Mouse (Mus musculus) urinary bladder, postnatal 14 days (tissue): ENCODE data around the gene Slc47a1.
"Not testable (repeated sequence)": the region's sequence is repeated elsewhere in the genome, so short reads cannot be mapped to it uniquely, and the experiment has no call there.

Experiments used
- DNase-seq: peaks from one replicate; pipeline ENCODE4 v3.0.0; 2021; ENCODE audit warnings: low spot score

The Slc47a1 gene

DNA sequence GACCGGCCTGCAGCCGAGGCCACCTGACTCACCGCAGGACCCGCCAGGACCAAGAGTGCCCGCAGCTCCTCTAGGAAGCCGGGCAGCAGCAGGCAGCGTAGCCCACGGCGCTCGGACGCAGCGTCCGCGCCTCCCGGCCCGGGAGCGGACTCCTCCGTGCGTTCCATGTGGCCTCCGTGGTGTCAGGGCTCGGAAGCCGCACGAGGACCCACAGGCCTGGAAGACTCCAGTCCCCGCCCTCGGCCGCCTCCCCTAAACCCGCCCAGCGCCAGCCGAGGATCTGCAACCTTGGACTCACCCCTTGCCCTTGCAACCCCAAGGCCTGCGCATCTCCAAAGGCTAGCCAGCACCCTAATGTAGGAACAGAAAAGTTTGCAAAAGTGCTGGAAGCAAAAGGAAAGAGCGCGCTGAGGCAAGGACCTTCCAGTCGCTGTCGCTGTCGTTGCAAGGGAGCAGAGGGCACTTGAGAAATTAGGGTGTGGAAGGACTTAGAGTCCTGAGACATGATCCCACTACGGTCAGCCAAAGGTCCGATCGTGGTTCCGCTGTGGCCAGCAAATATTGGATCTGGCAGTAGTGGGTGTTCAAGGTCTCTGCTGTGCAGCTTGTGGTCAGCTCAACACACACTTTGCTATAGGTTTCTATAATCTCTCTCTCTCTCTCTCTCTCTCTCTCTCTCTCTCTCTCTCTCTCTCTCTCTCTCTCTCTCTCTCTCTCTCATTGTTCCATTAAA, at the start of gene Slc47a1:
TSS of gene Slc47a1 (minus strand) at position 465 of the 733 bp plus-strand sequence.
- DNase-seq: peak; percentile 16

DNA sequence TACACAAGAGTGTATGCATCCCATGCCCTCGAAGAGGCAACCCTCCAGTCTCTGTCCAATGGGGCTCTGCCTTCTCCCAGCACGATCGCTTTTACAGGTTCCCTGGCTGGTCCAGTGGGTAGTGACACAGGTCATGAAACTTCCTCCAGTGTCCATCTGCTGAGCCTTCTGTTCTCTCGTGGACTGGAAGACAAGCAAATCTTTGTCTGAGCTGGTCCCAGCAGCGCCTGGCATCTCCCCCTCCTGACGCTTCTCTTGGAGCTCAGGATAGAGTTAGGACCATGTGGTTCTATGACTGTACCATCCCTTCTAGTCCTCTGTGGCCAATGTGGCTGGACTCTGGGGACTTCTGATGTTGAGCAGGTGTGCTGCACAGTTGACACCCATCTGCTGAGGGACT, 41.1 kb upstream of the Slc47a1 start:
- no peak for DNase-seq

DNA sequence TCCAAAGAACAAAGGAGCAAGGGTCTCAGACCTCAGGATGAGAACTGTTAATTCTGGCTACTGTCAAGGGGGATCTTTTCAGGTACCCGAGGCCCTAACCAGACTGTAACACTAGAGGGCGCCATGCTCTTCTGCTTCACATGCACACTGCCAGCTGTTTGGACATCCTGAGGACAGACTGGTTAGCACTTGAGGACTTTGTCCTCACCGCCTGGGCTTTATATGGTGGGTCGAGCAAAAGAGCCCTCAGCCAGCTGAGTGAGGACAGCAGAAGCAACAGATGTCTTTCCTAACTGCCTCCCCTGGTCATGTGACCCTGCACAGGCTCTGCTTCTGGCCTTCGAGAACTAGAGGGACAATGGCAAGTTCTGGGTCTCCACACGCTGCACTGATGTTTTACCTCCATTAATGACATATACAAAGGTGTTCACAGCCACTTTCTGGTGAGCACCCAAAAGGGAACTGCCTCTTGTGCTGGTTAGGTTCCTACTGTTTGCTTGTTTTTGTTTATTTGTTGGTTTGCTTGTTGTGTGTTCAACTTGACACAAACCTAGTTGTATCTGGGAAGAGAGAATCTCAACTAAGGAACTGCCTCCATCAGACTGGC, 39.9 kb upstream of the Slc47a1 start:
- peak; percentile 81 for DNase-seq

DNA sequence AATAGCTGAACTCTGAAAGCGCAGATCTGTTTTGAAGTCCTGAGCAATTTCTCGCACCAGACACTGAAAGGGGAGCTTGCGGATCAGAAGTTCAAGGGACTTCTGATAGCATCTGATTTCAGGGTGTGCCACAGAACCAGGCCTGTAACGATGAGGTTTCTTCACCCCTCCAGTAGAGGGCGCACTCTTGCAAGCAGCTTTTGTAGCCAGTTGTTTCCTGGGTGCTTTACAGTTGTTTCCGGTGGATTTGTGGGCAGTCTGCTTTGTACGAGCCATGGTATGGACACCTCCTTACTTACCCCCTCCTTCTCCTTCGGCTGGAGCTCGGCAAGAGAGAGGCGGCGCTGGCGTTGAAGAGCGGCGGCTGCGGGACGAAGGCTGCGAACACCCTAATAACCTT, 38.4 kb upstream of the Slc47a1 start:
- DNase-seq: peak; percentile 25

DNA sequence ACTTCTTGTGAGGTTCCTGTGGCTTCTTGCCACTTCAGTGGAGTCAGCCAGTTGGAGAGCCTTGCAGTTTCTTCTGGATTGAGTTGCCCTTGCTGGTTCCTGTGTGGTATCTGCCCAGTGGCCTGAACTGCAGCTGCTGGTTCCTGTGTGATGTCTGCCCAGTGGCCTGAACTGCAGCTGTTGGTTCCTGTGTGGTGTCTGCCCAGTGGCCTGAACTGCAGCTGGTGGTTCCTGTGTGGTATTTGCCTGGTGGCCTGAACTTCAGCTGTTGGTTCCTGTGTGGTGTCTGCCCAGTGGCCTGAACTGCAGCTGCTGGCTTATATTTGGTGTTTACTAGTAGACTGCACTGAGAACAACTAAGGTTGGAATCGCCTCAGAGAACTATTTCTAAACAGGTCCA, 37.3 kb upstream of the Slc47a1 start:
- no peak for DNase-seq

DNA sequence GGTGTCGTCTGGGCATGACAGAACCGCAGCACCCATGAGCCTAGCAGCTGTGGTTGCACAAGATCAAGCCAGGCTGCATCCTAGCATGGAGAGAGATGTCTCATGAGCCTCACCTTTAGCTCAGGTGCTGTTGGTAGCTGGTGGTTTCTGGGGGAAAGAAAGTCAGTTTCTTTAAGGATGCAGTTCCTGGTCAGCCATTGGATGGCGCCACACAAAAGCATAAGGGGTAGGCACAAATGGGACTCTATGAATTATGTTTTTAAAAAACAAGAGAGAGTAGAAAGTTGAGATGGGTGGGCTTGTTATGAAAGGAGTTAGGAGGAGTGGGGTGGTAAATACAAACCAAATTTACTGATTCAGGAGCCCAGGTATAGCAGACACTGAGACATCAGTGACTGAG, 36.4 kb upstream of the Slc47a1 start:
- DNase-seq: no peak

DNA sequence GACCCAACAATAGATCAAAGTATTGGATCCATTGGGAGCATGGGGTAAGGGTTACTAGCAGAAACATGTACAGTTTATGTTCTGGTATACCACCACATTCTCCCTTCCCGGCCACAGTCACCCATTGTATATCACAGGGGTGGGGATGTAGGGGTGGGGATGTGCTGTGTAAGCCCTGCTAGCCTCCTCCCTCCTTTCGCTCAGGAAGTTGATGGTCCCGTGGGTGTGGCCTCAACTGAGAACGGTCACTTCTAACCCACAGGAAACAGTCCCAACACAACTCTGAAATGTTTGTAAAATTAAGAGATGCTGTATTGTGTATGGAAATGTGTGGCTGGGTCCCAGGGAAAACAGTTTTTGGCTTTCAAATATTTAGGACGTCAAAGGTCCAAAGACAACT, 35.3 kb upstream of the Slc47a1 start:
- no peak for DNase-seq

DNA sequence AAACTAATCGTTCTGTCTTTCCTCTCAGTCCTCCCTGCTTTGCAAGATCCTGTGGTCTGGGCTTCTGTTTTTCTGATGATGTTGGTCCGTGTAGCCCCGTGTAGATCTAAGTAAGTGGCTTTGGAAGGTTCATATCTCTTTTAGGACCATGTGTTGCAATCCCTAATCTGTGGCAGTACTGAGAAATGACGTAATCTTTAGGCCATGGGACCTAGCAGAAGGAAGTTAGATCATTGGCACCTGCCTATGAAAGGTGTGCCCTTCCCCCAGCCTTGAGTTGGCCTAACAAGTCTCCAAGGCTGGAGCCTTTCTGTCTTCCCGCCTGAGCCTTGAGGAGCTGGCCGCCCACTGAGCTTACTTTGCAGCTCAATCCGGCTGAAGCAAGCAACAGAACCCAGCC, 33.7 kb upstream of the Slc47a1 start:
- DNase-seq: no peak

DNA sequence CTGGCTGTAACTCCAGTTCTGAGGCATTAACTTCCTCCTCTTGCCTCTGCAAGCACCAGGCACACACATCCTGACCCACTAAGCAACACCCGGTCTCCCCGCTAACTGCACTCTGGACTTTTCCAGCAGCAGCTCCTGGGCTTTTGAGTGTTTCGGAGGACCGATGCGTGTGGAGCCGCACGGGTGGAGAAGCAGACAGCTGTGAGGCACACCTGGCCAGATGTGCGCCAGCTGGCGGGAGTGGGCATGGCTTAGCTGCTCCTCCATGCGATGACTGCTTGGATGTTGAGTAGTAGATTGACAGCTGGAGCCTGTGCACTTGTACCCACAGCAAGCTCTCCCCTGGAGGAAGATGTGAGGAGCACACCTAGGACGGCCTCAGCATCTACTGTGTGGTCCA, 33.1 kb upstream of the Slc47a1 start:
- DNase-seq: no peak

DNA sequence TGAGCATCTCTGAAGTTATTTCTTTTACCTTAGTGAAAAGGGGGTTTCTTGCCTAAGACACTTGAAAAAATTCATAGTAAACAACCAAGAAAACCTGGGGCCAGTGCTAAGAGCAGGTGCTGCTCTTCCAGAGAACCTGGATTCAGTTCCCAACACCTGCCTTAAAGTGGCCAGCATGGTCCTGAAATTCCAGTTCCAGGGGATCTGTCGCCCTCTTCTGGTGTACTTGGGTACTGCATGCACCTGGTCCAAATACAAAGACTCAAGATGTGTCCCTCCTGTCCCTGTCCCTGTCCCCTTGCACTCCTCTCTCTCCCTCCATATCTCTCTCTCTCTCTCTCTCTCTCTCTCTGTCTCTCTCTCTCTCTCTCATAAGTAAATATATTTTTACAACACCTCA, 32.0 kb upstream of the Slc47a1 start:
- peak; percentile 85 for DNase-seq

DNA sequence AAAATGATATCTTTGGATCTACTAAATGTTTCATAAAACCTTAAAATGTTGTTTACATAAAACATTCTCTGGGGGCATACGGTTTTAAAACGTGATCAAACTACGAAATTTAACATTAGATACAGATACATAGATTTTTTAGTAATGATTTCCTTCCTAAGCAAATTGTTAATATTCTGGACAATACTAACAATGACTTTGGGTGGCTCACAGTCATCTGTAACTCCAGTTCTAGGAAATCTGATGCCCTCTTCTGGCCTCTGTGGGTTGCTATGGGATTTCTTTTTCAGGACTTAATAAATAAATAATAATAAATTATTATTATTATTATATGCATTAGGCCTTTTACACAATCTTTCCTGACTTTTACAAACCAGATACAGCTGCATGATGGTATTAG, 30.9 kb upstream of the Slc47a1 start:
- no peak for DNase-seq

DNA sequence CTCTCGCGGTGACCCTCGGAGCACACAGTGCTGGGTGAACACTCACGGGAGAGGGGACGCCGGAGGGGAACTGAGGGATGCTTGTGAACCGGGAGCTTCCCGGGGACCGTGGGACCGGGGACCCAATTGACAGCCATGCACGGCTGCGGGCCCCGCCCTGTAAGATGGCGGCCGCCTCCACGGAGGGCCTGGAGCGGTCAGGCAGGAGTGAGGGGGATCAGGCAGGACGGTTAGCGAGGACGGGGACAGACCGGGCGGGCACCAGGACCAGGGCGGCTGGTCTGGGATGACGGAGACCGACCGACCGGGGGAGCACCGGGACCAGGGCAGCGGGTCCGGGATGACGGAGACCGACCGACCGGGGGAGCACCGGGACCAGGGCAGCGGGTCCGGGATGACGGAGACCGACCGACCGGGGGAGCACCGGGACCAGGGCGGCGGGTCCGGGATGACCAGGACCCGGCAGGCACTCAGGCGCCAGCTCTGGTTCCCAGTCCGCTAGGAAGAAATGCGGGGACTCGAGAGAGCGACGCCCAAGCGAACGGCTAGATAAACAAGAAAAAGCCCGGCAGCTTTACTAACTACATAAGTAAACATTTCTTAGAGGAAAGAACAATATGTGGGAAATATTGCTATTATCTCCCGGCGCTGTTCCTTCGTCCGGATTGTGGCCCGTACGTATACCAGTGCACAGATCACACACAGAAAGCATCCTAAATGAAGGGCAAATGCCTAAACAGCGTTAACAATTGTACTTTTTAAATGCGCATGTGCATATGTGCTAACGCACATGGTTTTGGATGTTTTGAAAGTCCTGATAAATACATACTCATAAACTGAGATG, 30.3 kb upstream of the Slc47a1 start:
- peak; percentile 75 for DNase-seq

DNA sequence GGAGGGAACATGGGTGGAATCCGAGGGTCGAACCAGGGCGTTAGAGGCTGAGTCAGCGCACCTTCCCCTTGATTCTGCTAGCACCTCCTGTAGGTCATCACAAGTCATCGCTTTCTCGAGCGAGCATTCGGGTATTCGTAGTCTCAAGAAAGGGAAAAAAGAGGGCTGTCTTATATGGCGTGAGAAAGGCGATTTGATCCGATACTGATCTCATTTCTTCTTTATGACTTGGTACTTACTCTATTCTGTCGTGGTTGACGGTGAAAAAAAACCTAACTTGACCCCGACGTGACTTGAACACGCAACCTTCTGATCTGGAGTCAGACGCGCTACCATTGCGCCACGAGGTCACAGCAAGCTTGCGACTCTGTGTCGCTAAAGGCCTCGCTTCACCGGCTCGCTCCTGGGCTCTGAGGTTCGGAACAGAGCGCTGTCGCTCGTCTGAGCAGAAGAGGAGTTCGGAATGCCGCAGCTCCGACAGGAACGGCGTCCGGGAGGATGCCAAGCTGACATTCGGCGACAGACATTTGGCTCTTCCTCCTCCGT, 29.6 kb upstream of the Slc47a1 start:
- DNase-seq: peak; percentile 91

DNA sequence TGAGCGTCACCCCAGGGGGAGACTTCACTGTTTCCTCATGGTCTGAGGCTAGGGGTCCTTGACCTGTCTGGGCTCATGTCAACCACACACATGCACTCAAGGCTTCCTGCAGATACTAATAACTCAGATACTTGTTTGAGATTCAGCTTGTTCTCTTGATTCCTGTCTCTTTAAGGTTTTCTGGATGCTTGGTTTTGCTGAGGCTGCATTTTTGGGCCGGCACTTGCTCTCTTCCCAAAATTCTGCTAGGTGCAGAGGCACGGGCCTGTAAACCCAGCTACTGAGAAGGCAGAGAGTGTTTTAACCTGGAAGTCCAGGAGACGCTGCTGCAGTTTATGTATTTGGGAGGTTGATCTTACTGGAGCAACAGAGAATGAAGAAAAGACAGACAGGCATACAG, 23.6 kb upstream of the Slc47a1 start:
- no peak for DNase-seq

DNA sequence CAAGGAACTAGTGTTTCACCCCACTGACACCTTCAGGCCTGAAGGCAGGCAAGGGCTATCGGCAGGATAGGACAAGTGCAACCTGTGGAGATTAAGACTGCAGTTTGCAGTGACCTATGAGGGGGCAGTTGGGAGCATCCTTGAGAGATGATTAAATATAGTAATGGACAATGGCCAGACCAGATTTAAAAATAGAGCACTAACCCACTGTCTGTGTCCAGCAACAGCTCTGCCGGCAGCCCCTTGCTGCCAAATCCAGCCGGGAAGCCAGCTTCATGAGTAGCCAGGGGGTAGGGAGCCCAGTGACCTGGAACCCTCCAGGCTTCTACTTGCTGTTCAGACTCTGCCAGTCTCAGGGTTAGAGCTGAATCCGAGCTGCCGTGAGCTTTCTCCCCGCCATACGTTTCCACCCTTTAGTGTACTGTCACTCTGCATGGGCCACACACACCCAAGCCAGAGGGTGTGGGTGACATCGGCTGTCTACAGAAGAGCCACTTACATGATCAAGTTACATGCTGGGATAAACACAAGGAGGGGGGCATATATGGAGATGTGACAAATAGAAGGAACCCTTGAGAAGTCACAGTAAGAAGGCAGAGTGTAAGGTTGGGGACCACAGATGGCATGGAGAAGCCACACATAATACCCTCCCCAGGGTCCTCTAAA, 22.7 kb upstream of the Slc47a1 start:
- no peak for DNase-seq

DNA sequence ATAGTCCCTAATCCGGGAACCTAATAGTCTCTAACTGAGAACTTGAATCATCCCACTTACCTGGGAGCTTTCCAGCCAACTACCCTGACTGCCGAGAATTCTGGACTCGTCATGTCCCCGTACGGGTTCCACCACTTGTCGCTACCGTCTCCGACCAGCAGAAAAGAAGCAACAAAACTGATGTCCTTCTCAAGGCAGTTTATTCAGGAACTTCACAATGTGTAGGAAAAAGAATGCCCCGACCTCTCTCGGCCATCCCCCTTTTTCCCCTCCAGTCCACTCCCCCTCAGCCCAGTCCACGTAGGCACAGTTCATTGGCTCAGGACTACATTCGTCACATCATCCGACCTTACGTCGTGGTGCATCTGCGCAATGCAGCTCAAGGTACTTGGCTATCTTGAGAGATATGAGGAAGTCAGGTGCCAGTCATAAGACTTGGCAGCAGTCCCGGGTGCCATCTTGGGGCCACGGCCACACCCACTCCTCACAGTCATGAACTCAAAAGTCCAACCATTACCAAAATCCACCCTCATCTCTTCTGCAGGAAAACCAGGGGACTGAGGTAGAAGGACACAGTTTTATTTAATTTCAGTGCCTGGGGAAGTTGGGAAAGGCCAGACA, 19.4 kb upstream of the Slc47a1 start:
- not testable (repeated sequence) for DNase-seq

DNA sequence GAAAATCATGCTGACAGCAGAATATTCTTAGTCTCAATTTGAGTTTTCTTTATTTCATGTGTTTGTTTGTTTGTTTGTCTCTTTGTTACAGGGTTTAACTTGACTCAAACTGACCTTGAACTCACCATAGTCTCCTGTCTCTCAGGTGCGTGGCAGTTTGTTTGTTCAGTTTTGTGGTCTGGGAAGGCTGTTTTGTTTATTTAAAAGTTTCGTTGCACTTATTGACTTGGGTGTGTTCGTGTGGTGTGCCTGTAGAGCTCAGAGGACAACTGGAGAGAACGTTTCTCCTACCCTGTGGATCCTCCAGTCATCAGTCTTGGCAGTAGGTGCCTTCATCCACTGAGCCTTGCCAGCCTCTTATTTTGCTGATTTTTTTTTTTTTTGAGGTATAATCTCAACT, 10.8 kb upstream of the Slc47a1 start:
- DNase-seq: no peak

DNA sequence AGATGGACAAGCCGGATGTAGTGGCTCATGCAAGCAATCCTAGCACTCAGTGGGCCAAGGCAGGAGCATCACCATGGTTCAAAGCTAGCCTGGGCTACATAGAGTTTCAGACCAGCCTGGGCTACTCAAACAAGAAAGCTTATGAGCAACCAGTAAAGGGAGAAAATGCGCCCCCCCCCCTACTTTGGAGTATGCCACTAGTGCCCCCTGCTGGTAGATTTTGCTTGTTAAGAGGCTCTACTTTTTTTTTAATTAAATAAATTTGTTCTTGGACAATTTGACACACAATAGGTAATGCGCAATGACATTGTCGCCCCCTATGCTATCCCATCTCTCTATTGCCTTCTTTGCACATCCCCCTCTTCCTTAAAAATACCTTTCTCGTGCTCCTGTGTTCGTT, 9.9 kb upstream of the Slc47a1 start:
- DNase-seq: peak; percentile 48

DNA sequence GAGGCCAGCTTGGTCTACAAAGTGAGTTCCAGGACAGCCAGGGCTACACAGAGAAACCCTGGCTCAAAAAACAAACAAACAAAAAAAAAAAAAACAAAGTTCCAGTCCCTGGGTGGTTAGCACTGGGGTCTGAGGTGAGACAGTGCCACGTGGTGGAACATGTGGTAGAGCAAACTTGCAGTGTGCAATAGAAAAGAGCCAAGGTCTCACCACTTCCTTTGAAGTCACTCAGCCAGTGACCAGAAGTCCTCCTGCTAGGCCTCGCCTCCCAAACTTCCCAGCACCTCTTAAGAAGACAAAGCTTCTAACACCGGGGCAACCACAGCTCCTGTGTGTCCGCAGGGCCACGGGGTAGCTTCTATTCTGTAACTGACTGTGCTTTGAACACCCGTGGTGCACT, 9.1 kb upstream of the Slc47a1 start:
- no peak for DNase-seq

DNA sequence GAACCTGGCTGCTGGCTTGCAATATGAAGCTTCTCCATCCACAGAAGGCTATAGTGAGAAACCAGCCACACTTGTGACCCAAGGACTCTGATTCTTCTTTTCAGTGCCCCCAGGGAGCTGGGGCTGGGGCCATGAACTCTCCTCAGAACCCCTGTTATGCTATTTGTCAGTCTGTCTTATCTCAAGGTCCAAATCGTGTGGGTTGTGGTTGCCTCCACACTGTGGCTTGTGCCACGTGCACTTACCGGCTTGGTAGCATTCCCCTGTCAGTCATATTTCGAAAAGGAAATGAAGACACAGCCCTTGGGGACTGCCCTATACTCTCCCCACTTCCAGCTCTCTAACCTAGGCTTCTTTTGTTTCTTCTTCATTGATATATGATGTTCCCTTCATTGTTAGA, 7.6 kb upstream of the Slc47a1 start:
- peak; percentile 33 for DNase-seq

DNA sequence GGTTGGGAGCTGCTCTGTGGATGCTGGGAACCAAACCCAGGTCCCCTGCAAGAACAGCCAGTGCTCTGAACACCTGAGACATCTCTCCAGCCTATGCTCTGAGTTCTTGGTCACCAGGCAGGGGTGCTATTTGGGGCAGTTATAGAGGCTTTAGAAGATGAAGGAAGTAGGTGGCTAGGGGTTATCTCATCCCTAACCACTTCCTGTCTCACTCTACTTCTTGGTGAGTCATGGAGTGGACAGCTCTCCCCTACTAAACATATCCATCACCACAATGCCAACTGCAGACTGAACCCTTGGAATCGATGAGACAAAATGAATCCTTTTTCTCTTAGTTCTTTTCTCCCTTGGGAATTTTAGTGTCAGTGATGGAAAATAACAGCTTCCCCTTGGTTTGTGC, 3.1 kb upstream of the Slc47a1 start:
- DNase-seq: no peak

DNA sequence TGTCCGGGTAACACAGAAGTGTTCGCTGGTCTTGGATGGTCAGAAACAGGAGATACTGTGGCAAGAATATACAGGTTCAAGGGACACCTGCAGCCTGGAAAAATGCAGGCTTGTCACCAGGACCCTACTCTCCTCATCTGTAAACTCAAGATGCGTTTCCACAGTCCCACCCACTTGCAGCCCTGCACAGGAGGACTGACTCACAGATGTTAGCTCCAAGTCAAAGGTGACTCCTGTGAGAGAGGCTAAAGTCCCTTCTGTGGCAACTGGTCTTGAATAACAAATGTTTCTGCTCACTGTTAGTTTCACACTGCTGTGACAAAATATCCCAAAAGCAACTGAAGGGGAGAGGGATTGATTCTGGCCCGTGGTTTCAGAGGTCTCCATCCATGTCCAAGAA, 506 bp upstream of the Slc47a1 start:
- DNase-seq: no peak
